Mouse (Mus musculus) neural tube, embryonic 14.5 days (tissue): ENCODE measurements around the gene Osbpl7. TPM values are rescaled to one million over a fixed set of nuclear protein-coding genes. Genes with fewer than 3 reads are reported as not detected.

Source experiments
- ATAC-seq: fragments of 200-750 bp; cut with Nextera tagmentation; 2 replicates; pipeline ENCODE4 v1.8.0; 2017; ENCODE audit warnings: low read depth, mild to moderate bottlenecking, moderate TSS enrichment, moderate library complexity
- H3K27ac ChIP-seq: fragments of 300-500 bp; sonication (generic); 2 replicates; pipeline ENCODE4 v1.5.1; 2014; ENCODE audit warnings: low read depth, mild to moderate bottlenecking, control low read depth, low read length, moderate library complexity, mixed read lengths
- H3K27me3 ChIP-seq: fragments of 300-500 bp; sonication (generic); 2 replicates; pipeline ENCODE4 v1.6.1; 2014; ENCODE audit warnings: low read length; ENCODE audit not compliant: control insufficient read depth, insufficient read depth
- H3K36me3 ChIP-seq: fragments of 300-500 bp; sonication (generic); 2 replicates; pipeline ENCODE4 v1.6.1; 2014; ENCODE audit warnings: low read length, mixed read lengths; ENCODE audit not compliant: control insufficient read depth, insufficient read depth
- H3K4me1 ChIP-seq: fragments of 300-500 bp; sonication (generic); 2 replicates; pipeline ENCODE4 v1.6.1; 2014; ENCODE audit warnings: low read length; ENCODE audit not compliant: control insufficient read depth, insufficient read depth
- H3K4me2 ChIP-seq: fragments of 300-500 bp; sonication (generic); 2 replicates; pipeline ENCODE4 v1.6.1; 2014; ENCODE audit warnings: mild to moderate bottlenecking, low read depth, low read length, control low read depth
- H3K4me3 ChIP-seq: fragments of 300-500 bp; sonication (generic); 2 replicates; pipeline ENCODE4 v1.5.1; 2014; ENCODE audit warnings: low read depth, low read length, control low read depth, mixed read lengths
- H3K9ac ChIP-seq: fragments of 300-500 bp; sonication (generic); replicated peaks from 2 replicates; pipeline ENCODE4 v1.6.1; 2014; ENCODE audit warnings: low read depth, mild to moderate bottlenecking, control low read depth, low read length, mixed read lengths
- H3K9me3 ChIP-seq: fragments of 300-500 bp; sonication (generic); 2 replicates; pipeline ENCODE4 v1.6.1; 2016; ENCODE audit warnings: low read length; ENCODE audit not compliant: control insufficient read depth
- WGBS: fragments of 180-500 bp; shearing (Covaris S2); extraction: QIAGEN DNeasy Blood & Tissue Kit; methylation state at CpG from one replicate; pipeline ENCODE4 v1.1.7; 2014; 5-methylcytosine and 5-hydroxymethylcytosine counted together
- microRNA-seq: library from miRNA; unstranded; fragments of <30 nt; microRNA quantifications from one replicate; pipeline ENCODE4, GENCODE M21; 2016
- polyA plus RNA-seq: library from polyadenylated mRNA; unstranded; fragments of >200 nt; fragmentation: Nextera tagmentation; extraction: Ambion mirVana; gene quantifications from 2 replicates; pipeline ENCODE4 v1.2.1, GENCODE M21; 2014

Osbpl7 gene
- polyA plus RNA-seq, 1 experiment from 2014 or later = 9.1 TPM

- ATAC-seq = no peak
- H3K9ac ChIP-seq = no peak within 1 kb of the TSS
- WGBS = under 1% methylated on average over 85 of the region's 87 CpGs
Observed at GRCm38 (mm10) chr11:97114671-97115601, 64.5 kb downstream of the Osbpl7 start, which contains the start of gene Tbx21. Gene Tbx21, minus strand, starts transcription at chr11:97115331.

GRCm38 (mm10) chr11:97115797-97116196, 65.4 kb downstream of the Osbpl7 start:
- no peak for ATAC-seq
- Histone ChIP-seq H3K4me2 (no peak overlapping the region), H3K27me3 (peaks cover 29% of the 10 kb centered on the region)

More at GRCm38 (mm10) chr11:97114671-97115601, 64.5 kb downstream of the Osbpl7 start, which contains the start of gene Tbx21:
- Histone ChIP-seq H3K36me3 (no peaks in the 10 kb centered on the region), H3K4me1 (peaks cover 9% of the 10 kb centered on the region; the same call in 1 of the 2 replicates), H3K9me3 (no peaks in the 10 kb centered on the region), H3K27ac (no peak within 1 kb of the TSS), H3K4me3 (peak within 1 kb of the TSS; percentile 28), H3K4me2 (peak within 1 kb of the TSS; percentile 59), H3K27me3 (peaks cover 29% of the 10 kb centered on the region)

More at GRCm38 (mm10) chr11:97115797-97116196, 65.4 kb downstream of the Osbpl7 start:
- H3K27ac ChIP-seq = no peak overlapping the region
- WGBS = 11% methylated on average over 11 of the region's 11 CpGs
- H3K4me1 ChIP-seq = peaks cover 9% of the 10 kb centered on the region; the same call in 1 of the 2 replicates
- H3K36me3 ChIP-seq = no peaks in the 10 kb centered on the region
- H3K9ac ChIP-seq = no peak overlapping the region
- no peaks in the 10 kb centered on the region for H3K9me3 ChIP-seq
- H3K4me3 ChIP-seq = no peak overlapping the region; the same call in 1 of the 2 replicates

Small RNAs within 50 kb of the gene (microRNA-seq; reads per million reads assigned to microRNA genes)
- gene Mir8103 = not detected

Other genes starting within 250 kb of the Osbpl7 start
- 39.7 and 51.7 TPM in 2 replicates for gene Nfe2l1, start 220.7 kb upstream of the Osbpl7 start, polyA plus RNA-seq
- 10.9 and 33.9 TPM in 2 replicates for gene Copz2, start 200.8 kb upstream of the Osbpl7 start, polyA plus RNA-seq
- gene Cdk5rap3, start 134.1 kb upstream of the Osbpl7 start, polyA plus RNA-seq = 80.0 and 82.4 TPM in 2 replicates
- gene Prr15l, start 122.5 kb upstream of the Osbpl7 start, polyA plus RNA-seq = 0.09 and 0.36 TPM in 2 replicates
- gene Pnpo, start 106.6 kb upstream of the Osbpl7 start, polyA plus RNA-seq = 21.7 and 23.4 TPM in 2 replicates
- gene Sp2, start 67.7 kb upstream of the Osbpl7 start, polyA plus RNA-seq = 14.7 and 17.8 TPM in 2 replicates
- 0.09 TPM in 1 of 2 replicates, not detected in the other for gene Sp6, start 37.2 kb upstream of the Osbpl7 start, polyA plus RNA-seq
- 8.6 and 10.9 TPM in 2 replicates for gene Scrn2, start 20.7 kb upstream of the Osbpl7 start, polyA plus RNA-seq
- gene Lrrc46, start 9.2 kb upstream of the Osbpl7 start, polyA plus RNA-seq = 2.2 and 2.4 TPM in 2 replicates
- gene Mrpl10, start 9.1 kb upstream of the Osbpl7 start, polyA plus RNA-seq = 60.8 and 63.5 TPM in 2 replicates
- gene Tbx21, start 64.7 kb downstream of the Osbpl7 start, polyA plus RNA-seq = 0.14 and 0.21 TPM in 2 replicates
- 8.4 and 9.0 TPM in 2 replicates for gene Tbkbp1, start 100.9 kb downstream of the Osbpl7 start, polyA plus RNA-seq
- gene Kpnb1, start 137.3 kb downstream of the Osbpl7 start, polyA plus RNA-seq = 32.1 and 38.0 TPM in 2 replicates
- gene Npepps, start 230.0 kb downstream of the Osbpl7 start, polyA plus RNA-seq = 137 and 157 TPM in 2 replicates